Mouse (Mus musculus) kidney, postnatal 0 days (tissue): Measurements from ENCODE around the gene Fbxo31. TPM values are rescaled to one million over a fixed set of nuclear protein-coding genes. Genes with fewer than 3 reads are reported as not detected.

Source experiments
- ATAC-seq: fragments of 200-750 bp; cut with Nextera tagmentation; replicated peaks from 2 replicates; pipeline ENCODE4 v1.8.0; 2017; ENCODE audit warnings: low read depth, moderate number of reproducible peaks, moderate TSS enrichment, moderate library complexity; ENCODE audit not compliant: low FRiP score
- DNase-seq: peaks from one replicate; pipeline ENCODE4 v3.0.0-alpha.2; 2016; ENCODE audit warnings: low spot score
- H3K27ac ChIP-seq: fragments of 300-500 bp; sonication (generic); 2 replicates; pipeline ENCODE4 v1.5.1; 2014; ENCODE audit warnings: mild to moderate bottlenecking
- H3K27me3 ChIP-seq: fragments of 300-500 bp; sonication (generic); 2 replicates; pipeline ENCODE4 v1.6.1; 2014; ENCODE audit warnings: low read length, mixed read lengths; ENCODE audit not compliant: insufficient read depth
- H3K36me3 ChIP-seq: fragments of 300-500 bp; sonication (generic); 2 replicates; pipeline ENCODE4 v1.6.1; 2014; ENCODE audit warnings: low read length, mixed read lengths; ENCODE audit not compliant: insufficient read depth
- H3K4me1 ChIP-seq: fragments of 300-500 bp; sonication (generic); replicated peaks from 2 replicates; pipeline ENCODE4 v1.6.1; 2014; ENCODE audit warnings: antibody characterized with exemption, low read length, mixed read lengths; ENCODE audit not compliant: insufficient read depth
- H3K4me2 ChIP-seq: fragments of 300-500 bp; sonication (generic); 2 replicates; pipeline ENCODE4 v1.6.1; 2014; ENCODE audit warnings: mild to moderate bottlenecking, low read length, moderate library complexity, mixed read lengths
- H3K4me3 ChIP-seq: fragments of 300-500 bp; sonication (generic); replicated peaks from 2 replicates; pipeline ENCODE4 v1.5.1; 2014; ENCODE audit warnings: low read depth, low read length
- H3K9ac ChIP-seq: fragments of 300-500 bp; sonication (generic); 2 replicates; pipeline ENCODE4 v1.6.1; 2014; ENCODE audit warnings: low read depth, low read length
- H3K9me3 ChIP-seq: fragments of 300-500 bp; sonication (generic); replicated peaks from 2 replicates; pipeline ENCODE4 v1.6.1; 2016; ENCODE audit warnings: low read length, inconsistent platforms, mixed read lengths
- CTCF ChIP-seq: IDR thresholded peaks from 2 replicates; pipeline ENCODE4 v1.5.1; 2016; ENCODE audit warnings: antibody characterized with exemption, low read depth, mild to moderate bottlenecking, moderate library complexity
- WGBS: fragments of 180-500 bp; shearing (Covaris S2); extraction: QIAGEN DNeasy Blood & Tissue Kit; methylation state at CpG from one replicate; pipeline ENCODE4 v1.1.7; 2014; 5-methylcytosine and 5-hydroxymethylcytosine counted together
- polyA plus RNA-seq: library from polyadenylated mRNA; unstranded; fragments of >200 nt; fragmentation: Nextera tagmentation; extraction: Ambion mirVana; gene quantifications from 2 replicates; pipeline ENCODE4 v1.2.1, GENCODE M21; 2015

Fbxo31 gene
- polyA plus RNA-seq, 1 experiment from 2014 or later, result 14.9 TPM

GRCm38 (mm10) chr8:121590203-121591177, 11.9 kb upstream of the Fbxo31 start, which contains the start of gene Map1lc3b:
Map1lc3b (plus strand) TSS chr8:121590361.
- H3K4me2 ChIP-seq, result peak within 1 kb of the TSS; percentile 97
- DNase-seq, result peak; percentile 92
- H3K27ac ChIP-seq, result peak within 1 kb of the TSS; percentile 84
- no peaks in the 10 kb centered on the region for H3K27me3 ChIP-seq
- peak; percentile 85 for ATAC-seq
- H3K4me1 ChIP-seq, result peaks cover 9% of the 10 kb centered on the region
- under 1% methylated on average over 94 of the region's 94 CpGs for WGBS
- no peaks in the 10 kb centered on the region for H3K9me3 ChIP-seq
- H3K36me3 ChIP-seq, result peaks cover 13% of the 10 kb centered on the region; the same call in 1 of the 2 replicates
- H3K9ac ChIP-seq, result peak within 1 kb of the TSS; percentile 95
- TF ChIP-seq CTCF, result no peak
- H3K4me3 ChIP-seq, result peak within 1 kb of the TSS; percentile 91

- no peak for ATAC-seq
- no peak overlapping the region; the same call in 1 of the 2 replicates for H3K4me2 ChIP-seq
- no peak for TF ChIP-seq CTCF
These were observed 10.7 kb upstream of the Fbxo31 start for GRCm38 (mm10) chr8:121589205-121589726.

DNA sequence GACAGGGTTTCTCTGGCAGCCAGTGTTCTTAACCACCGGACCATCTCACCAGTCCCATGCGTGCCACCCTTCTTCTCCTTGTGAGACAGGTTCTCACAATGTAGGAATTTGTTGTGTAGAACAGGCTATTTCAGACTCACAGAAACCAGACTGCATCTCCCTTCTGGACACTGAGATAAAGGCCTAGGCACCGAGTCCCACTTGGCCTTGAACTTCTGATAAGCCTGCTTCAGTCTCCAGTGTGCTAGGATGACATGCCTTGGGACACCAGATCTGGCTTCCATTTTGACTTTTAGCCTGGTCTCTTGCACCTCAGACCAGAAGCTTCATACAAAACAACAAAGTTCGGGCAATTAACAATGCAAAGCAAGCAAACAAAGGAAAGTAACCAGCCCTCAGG, 10.1 kb upstream of the Fbxo31 start:
- no peak for DNase-seq
- Histone ChIP-seq H3K36me3 (0 out of 2 replicates have a peak, but pooled peaks cover 5% of the 10 kb centered on the region), H3K9ac (no peak overlapping the region), H3K27me3 (no peaks in the 10 kb centered on the region), H3K4me2 (no peak overlapping the region), H3K27ac (no peak overlapping the region), H3K4me1 (peaks cover 12% of the 10 kb centered on the region), H3K4me3 (no peak overlapping the region), H3K9me3 (no peaks in the 10 kb centered on the region)
- TF ChIP-seq CTCF, result no peak
- WGBS, result 84% methylated on average over 4 of the region's 4 CpGs
- ATAC-seq, result no peak

More at GRCm38 (mm10) chr8:121589205-121589726, 10.7 kb upstream of the Fbxo31 start:
- H3K36me3 ChIP-seq, result peaks cover 9% of the 10 kb centered on the region; the same call in 1 of the 2 replicates
- no peak for DNase-seq
- 47% methylated on average over 2 of the region's 2 CpGs for WGBS
- H3K4me1 ChIP-seq, result peaks cover 12% of the 10 kb centered on the region
- H3K9me3 ChIP-seq, result no peaks in the 10 kb centered on the region
- H3K27ac ChIP-seq, result no peak overlapping the region
- no peak overlapping the region for H3K9ac ChIP-seq
- H3K4me3 ChIP-seq, result no peak overlapping the region
- no peaks in the 10 kb centered on the region for H3K27me3 ChIP-seq

- no peaks in the 10 kb centered on the region for H3K27me3 ChIP-seq
- peak overlapping the region; percentile 74; the same call in 1 of the 2 replicates for H3K27ac ChIP-seq
- DNase-seq (peak; percentile 99), ATAC-seq (peak; percentile 96)
- WGBS, result 1% methylated on average over 47 of the region's 47 CpGs
- H3K4me1 ChIP-seq, result peaks cover 7% of the 10 kb centered on the region; the same call in 1 of the 2 replicates
- peak overlapping the region; percentile 45 for H3K4me3 ChIP-seq
- H3K9ac ChIP-seq, result peak overlapping the region; percentile 65
- H3K9me3 ChIP-seq, result no peaks in the 10 kb centered on the region
- peak overlapping the region; percentile 59 for H3K4me2 ChIP-seq
- no peak for TF ChIP-seq CTCF
- H3K36me3 ChIP-seq, result no peaks in the 10 kb centered on the region
These were observed 6.7 kb upstream of the Fbxo31 start for GRCm38 (mm10) chr8:121585159-121585825.

DNA sequence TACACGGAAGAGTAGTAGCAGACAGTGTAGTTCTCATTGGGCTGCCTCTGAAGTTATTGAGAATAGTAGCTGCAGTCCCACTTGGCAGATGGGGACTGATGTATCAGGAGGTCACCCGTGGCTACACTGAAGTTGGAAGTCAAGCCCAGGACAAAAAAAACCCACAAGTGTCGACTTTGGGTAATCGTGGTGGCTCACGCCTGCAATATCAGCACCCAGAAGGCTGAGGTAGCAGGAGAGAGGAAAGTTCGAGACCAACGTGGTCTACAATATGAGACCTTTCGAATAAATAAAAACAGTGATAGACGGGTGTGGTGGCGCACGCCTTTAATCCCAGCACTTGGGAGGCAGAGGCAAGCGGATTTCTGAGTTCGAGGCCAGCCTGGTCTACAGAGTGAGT, 6.1 kb upstream of the Fbxo31 start:
- DNase-seq (no peak), ATAC-seq (no peak)
- H3K27me3 ChIP-seq, result no peaks in the 10 kb centered on the region
- H3K9ac ChIP-seq, result peak overlapping the region; percentile 65; the same call in 1 of the 2 replicates
- 50% methylated on average over 13 of the region's 13 CpGs for WGBS
- H3K4me2 ChIP-seq, result peak overlapping the region; percentile 59
- H3K36me3 ChIP-seq, result no peaks in the 10 kb centered on the region
- peak overlapping the region; percentile 45 for H3K4me3 ChIP-seq
- no peak for TF ChIP-seq CTCF
- H3K4me1 ChIP-seq, result peaks cover 5% of the 10 kb centered on the region
- H3K9me3 ChIP-seq, result no peaks in the 10 kb centered on the region
- peak overlapping the region; percentile 74; the same call in 1 of the 2 replicates for H3K27ac ChIP-seq

- Histone ChIP-seq H3K9me3 (no peaks in the 10 kb centered on the region), H3K4me2 (no peak overlapping the region), H3K4me1 (peaks cover 3% of the 10 kb centered on the region; the same call in 1 of the 2 replicates), H3K27ac (no peak overlapping the region), H3K9ac (no peak overlapping the region), H3K4me3 (no peak overlapping the region), H3K27me3 (no peaks in the 10 kb centered on the region), H3K36me3 (no peaks in the 10 kb centered on the region)
- ATAC-seq (no peak), DNase-seq (peak; percentile 22)
- TF ChIP-seq CTCF, result no peak
- 33% methylated on average over 8 of the region's 8 CpGs for WGBS
These were observed 5.0 kb upstream of the Fbxo31 start for GRCm38 (mm10) chr8:121583653-121584052.
